ENCODE assay signal across 9 mouse cellular contexts in the genomic region with DNA sequence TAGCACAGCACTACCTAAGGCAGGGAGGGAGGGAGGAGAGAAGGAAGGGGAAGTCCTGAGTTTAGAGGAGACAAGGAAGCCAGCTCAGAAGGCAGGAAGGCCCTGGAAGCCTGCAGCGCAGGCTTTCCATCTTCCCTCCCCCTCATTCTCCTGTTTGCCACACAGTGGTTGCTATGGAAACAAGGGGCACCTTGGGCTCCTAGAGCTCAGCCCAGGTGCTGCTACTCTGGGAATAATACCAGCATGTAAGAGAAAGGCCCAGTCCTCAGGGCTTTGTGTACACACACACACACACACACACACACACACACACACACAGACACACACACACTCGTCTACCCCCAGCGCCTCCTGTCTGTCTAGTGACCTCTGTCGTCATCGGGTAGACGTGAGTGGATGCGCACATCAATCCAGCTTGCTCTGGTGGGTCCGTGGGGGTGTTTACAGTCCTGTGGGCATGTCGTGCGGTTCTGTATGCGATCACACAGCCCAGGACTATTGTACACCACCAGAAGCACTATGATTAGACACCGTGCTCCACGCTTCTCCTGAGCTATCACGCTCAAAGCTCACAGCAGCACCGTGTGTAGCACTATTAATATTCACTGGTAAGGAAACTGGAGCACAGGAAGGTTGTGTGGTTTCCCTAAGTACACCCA. TPM values are rescaled to one million over a fixed set of nuclear protein-coding genes. Genes with fewer than 3 reads are reported as not detected.
DNase-seq lines count a peak whose midpoint lies in the region; ATAC-seq lines count a peak whose summit lies in the region.
"Had no signal": no experiment of that assay in that cellular context is flagged by ENCODE, and none has a peak within 500 bp of the region (broad histone marks: within the 10 kb centered on the region; RNA-seq: fewer than 3 reads in every experiment).

No protein-coding gene starts in this region.

- H3K4me3 ChIP-seq in neural tube, embryonic 11.5 days (ENCODE audit: low read depth, low read length), result no peak overlapping the region
- no peak overlapping the region for H3K4me3 ChIP-seq in embryonic facial prominence, embryonic 13.5 days
- H3K4me3 ChIP-seq in intestine, embryonic 14.5 days (ENCODE audit: low read depth, low read length), result no peak overlapping the region

- intact Hi-C loops in heart, postnatal 10 days (cut with DNase I), result no loop called here

- ATAC-seq in neural tube, embryonic 11.5 days (ENCODE audit: insufficient read depth, low FRiP score, low TSS enrichment), result peak; percentile 53; the same call in 1 of the 2 replicates
- ATAC-seq in embryonic facial prominence, embryonic 13.5 days (ENCODE audit: insufficient number of reproducible peaks, insufficient read depth, low FRiP score, low TSS enrichment, low read depth), result no peak; the same call in 1 of the 2 replicates
- ATAC-seq in intestine, embryonic 14.5 days (replicated peaks; ENCODE audit: low FRiP score, low TSS enrichment, low read depth), result peak; percentile 62; the same call in 1 of the 2 replicates
- ATAC-seq in monocyte, adult 5-6 weeks (replicated peaks; ENCODE audit: insufficient number of reproducible peaks, low FRiP score, low TSS enrichment, poor library complexity, severe bottlenecking), result no peak
- ATAC-seq: inflammation-experienced regulatory T-cells, adult 6 months had no signal

- peak overlapping the region; percentile 34; the same call in 1 of the 2 replicates for H3K27ac ChIP-seq in neural tube, embryonic 11.5 days (ENCODE audit: low read depth, low read length)
- no peak overlapping the region for H3K27ac ChIP-seq in embryonic facial prominence, embryonic 13.5 days
- H3K27ac ChIP-seq in intestine, embryonic 14.5 days (ENCODE audit: low read depth), result no peak overlapping the region

- H3K27me3 ChIP-seq in neural tube, embryonic 11.5 days (ENCODE audit: control insufficient read depth, insufficient read depth, low read length), result no peaks in the 10 kb centered on the region
- H3K27me3 ChIP-seq in embryonic facial prominence, embryonic 13.5 days, result no peaks in the 10 kb centered on the region
- no peaks in the 10 kb centered on the region for H3K27me3 ChIP-seq in intestine, embryonic 14.5 days (replicated peaks; ENCODE audit: control insufficient read depth, insufficient read depth, low read length)

- H3K9ac ChIP-seq in neural tube, embryonic 11.5 days (ENCODE audit: low read length), result no peak overlapping the region
- H3K9ac ChIP-seq in embryonic facial prominence, embryonic 13.5 days, result peak overlapping the region; percentile 21; the same call in 1 of the 2 replicates
- no peak overlapping the region for H3K9ac ChIP-seq in intestine, embryonic 14.5 days (ENCODE audit: low read length)

- H3K4me2 ChIP-seq in neural tube, embryonic 11.5 days (ENCODE audit: low read depth), result no peak overlapping the region
- no peak overlapping the region for H3K4me2 ChIP-seq in embryonic facial prominence, embryonic 13.5 days
- no peak overlapping the region for H3K4me2 ChIP-seq in intestine, embryonic 14.5 days (ENCODE audit: low read length)

- H3K4me1 ChIP-seq in neural tube, embryonic 11.5 days (ENCODE audit: control insufficient read depth, insufficient read depth, low read length), result peaks cover 6% of the 10 kb centered on the region; the same call in 1 of the 2 replicates
- H3K4me1 ChIP-seq in embryonic facial prominence, embryonic 13.5 days, result peaks cover 22% of the 10 kb centered on the region
- peaks cover 10% of the 10 kb centered on the region; the same call in 1 of the 2 replicates for H3K4me1 ChIP-seq in intestine, embryonic 14.5 days (replicated peaks; ENCODE audit: control insufficient read depth, insufficient read depth, low read length)

- H3K9me3 ChIP-seq in neural tube, embryonic 11.5 days (ENCODE audit: control insufficient read depth, low read length), result no peaks in the 10 kb centered on the region
- H3K9me3 ChIP-seq in embryonic facial prominence, embryonic 13.5 days, result no peaks in the 10 kb centered on the region
- H3K9me3 ChIP-seq in intestine, embryonic 14.5 days (ENCODE audit: control insufficient read depth, low read length), result no peaks in the 10 kb centered on the region

- H3K36me3 ChIP-seq in neural tube, embryonic 11.5 days (ENCODE audit: control insufficient read depth, insufficient read depth, low read length), result no peaks in the 10 kb centered on the region
- no peaks in the 10 kb centered on the region for H3K36me3 ChIP-seq in embryonic facial prominence, embryonic 13.5 days
- no peaks in the 10 kb centered on the region for H3K36me3 ChIP-seq in intestine, embryonic 14.5 days (ENCODE audit: control insufficient read depth, insufficient read depth, low read length)

- DNase-seq in neural tube, embryonic 11.5 days (ENCODE audit: low spot score), result no peak
- DNase-seq in neural tube, embryonic 10.5 days (ENCODE audit: extremely low spot score, low spot score), result no peak
- no peak for DNase-seq in intestine, embryonic 14.5 days (ENCODE audit: low spot score)
- peak; percentile 42 for DNase-seq in retina, embryonic 14.5 days (ENCODE audit: low spot score)
- no peak for DNase-seq in spleen, postnatal 36 days (ENCODE audit: low spot score in 2 of 2)
- DNase-seq in heart, postnatal 10 days, result no peak

- WGBS in neural tube, embryonic 11.5 days, result 62% methylated on average over 15 of the region's 15 CpGs
- 54% methylated on average over 15 of the region's 15 CpGs for WGBS in embryonic facial prominence, embryonic 13.5 days
- 50% methylated on average over 15 of the region's 15 CpGs for WGBS in intestine, embryonic 14.5 days

RNA-seq across cellular contexts. Expression of a gene that starts 55.9 kb away (rescaled TPM):
- 2.7 and 3.3 TPM in 2 replicates for polyA plus RNA-seq in neural tube, embryonic 11.5 days (2014; fragmentation: Nextera tagmentation; extraction: Ambion mirVana)
- polyA plus RNA-seq in embryonic facial prominence, embryonic 13.5 days (2015; fragmentation: Nextera tagmentation; extraction: Ambion mirVana), result 1.1 and 1.9 TPM in 2 replicates
- polyA plus RNA-seq in intestine, embryonic 14.5 days (2014; fragmentation: Nextera tagmentation; extraction: Ambion mirVana), result 7.7 and 11.6 TPM in 2 replicates
- 186 to 201 TPM (median 194 TPM) in 3 replicates for total RNA-seq in monocyte, adult 5-6 weeks (2017)
- 10 to 100 TPM; 62.1 to 64.6 TPM for total RNA-seq in heart, postnatal 10 days (2021)

Comparison
In these comparisons a context has a peak if more than half of its experiments do, and no peak if none do; other contexts are left out.
1. ATAC-seq: peak in neural tube, embryonic 11.5 days (single experiment) and intestine, embryonic 14.5 days (single experiment); none in embryonic facial prominence, embryonic 13.5 days (single experiment) and monocyte, adult 5-6 weeks (single experiment).